Mouse (Mus musculus) lung, embryonic 14.5 days (tissue): ENCODE data around the gene Bglap3. TPM values are rescaled to one million over a fixed set of nuclear protein-coding genes. Genes with fewer than 3 reads are reported as not detected.

Experiments
- ATAC-seq: fragments of 200-750 bp; cut with Nextera tagmentation; 2 replicates; pipeline ENCODE4 v1.8.0; 2017; ENCODE audit warnings: mild to moderate bottlenecking, moderate TSS enrichment, moderate library complexity; ENCODE audit not compliant: insufficient read depth
- DNase-seq: peaks from one replicate; pipeline ENCODE4 v3.0.0-alpha.2; 2015
- H3K27ac ChIP-seq: fragments of 300-500 bp; sonication (generic); 2 replicates; pipeline ENCODE4 v1.5.1; 2014; ENCODE audit warnings: low read depth, mild to moderate bottlenecking, moderate library complexity
- H3K27me3 ChIP-seq: fragments of 300-500 bp; sonication (generic); 2 replicates; pipeline ENCODE4 v1.6.1; 2014; ENCODE audit warnings: low read length, control low read depth; ENCODE audit not compliant: insufficient read depth
- H3K36me3 ChIP-seq: fragments of 300-500 bp; sonication (generic); 2 replicates; pipeline ENCODE4 v1.6.1; 2014; ENCODE audit warnings: control low read depth; ENCODE audit not compliant: insufficient read depth
- H3K4me1 ChIP-seq: fragments of 300-500 bp; sonication (generic); 2 replicates; pipeline ENCODE4 v1.6.1; 2014; ENCODE audit warnings: antibody characterized with exemption, control low read depth; ENCODE audit not compliant: insufficient read depth
- H3K4me2 ChIP-seq: fragments of 300-500 bp; sonication (generic); 2 replicates; pipeline ENCODE4 v1.6.1; 2014; ENCODE audit warnings: mild to moderate bottlenecking
- H3K4me3 ChIP-seq: fragments of 300-500 bp; sonication (generic); 2 replicates; pipeline ENCODE4 v1.5.1; 2014; ENCODE audit warnings: low read depth, low read length
- H3K9ac ChIP-seq: fragments of 300-500 bp; sonication (generic); 2 replicates; pipeline ENCODE4 v1.6.1; 2014
- H3K9me3 ChIP-seq: fragments of 300-500 bp; sonication (generic); 2 replicates; pipeline ENCODE4 v1.6.1; 2016; ENCODE audit warnings: low read depth, low read length, control low read depth
- CTCF ChIP-seq: IDR thresholded peaks from 2 replicates; pipeline ENCODE4 v1.5.1; 2016; ENCODE audit warnings: antibody characterized with exemption, low read depth
- WGBS: fragments of 180-500 bp; shearing (Covaris S2); extraction: QIAGEN DNeasy Blood & Tissue Kit; methylation state at CpG from one replicate; pipeline ENCODE4 v1.1.7; 2014; 5-methylcytosine and 5-hydroxymethylcytosine counted together
- polyA plus RNA-seq: library from polyadenylated mRNA; unstranded; fragments of >200 nt; fragmentation: Nextera tagmentation; extraction: Ambion mirVana; gene quantifications from 2 replicates; pipeline ENCODE4 v1.2.1, GENCODE M21; 2014

The Bglap3 gene
- polyA plus RNA-seq, 1 experiment from 2014 or later = 0.24 TPM

DNA sequence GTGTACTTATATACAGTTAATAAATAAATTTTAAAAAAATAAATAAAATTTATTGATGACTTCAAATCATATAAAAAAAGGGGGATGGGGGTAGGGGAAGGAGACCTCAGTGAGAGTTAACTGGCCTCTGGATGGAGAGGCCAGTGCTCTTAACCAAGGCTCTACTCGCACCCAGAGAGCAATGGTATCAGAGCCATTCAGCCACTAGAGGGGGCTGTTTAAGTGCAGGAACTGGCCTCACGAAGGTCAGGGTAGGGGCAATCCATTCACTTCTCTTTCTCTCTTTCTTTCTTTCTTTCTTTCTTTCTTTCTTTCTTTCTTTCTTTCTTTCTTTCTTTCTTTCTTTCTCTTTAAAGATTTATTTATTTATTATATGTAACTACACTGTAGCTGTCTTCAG is 41.3 kb downstream of the Bglap3 start:
- TF ChIP-seq CTCF = peak; percentile 58
- WGBS = 47% methylated on average over 2 of the region's 2 CpGs
- ATAC-seq = no peak
- Histone ChIP-seq H3K9ac (no peak overlapping the region), H3K4me1 (peaks cover 6% of the 10 kb centered on the region; the same call in 1 of the 2 replicates), H3K27me3 (no peaks in the 10 kb centered on the region), H3K27ac (no peak overlapping the region), H3K4me2 (no peak overlapping the region), H3K36me3 (peaks cover 23% of the 10 kb centered on the region), H3K4me3 (no peak overlapping the region), H3K9me3 (no peaks in the 10 kb centered on the region)
- peak; percentile 65 for DNase-seq

DNA sequence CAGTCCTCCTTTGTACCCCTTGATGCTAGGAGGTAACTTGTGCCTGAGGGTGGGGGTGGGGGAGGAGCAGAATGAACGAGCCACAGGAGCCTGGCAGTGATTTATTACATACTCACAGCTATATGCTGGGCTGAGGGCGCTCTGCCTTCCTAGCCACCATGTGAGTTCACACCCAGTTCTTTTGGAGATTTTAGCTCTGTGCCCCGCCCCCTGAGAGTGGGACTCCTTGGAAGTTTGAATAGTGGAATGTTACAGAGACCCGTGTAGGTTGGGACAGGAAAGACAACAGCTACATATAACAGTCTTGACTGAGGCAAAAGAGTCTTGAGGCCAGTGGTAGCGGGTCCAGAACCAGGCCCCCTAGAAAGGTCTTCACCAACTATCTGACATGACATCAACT is 43.6 kb downstream of the Bglap3 start:
- WGBS = 57% methylated on average over 5 of the region's 5 CpGs
- TF ChIP-seq CTCF = no peak
- ATAC-seq = no peak

DNA sequence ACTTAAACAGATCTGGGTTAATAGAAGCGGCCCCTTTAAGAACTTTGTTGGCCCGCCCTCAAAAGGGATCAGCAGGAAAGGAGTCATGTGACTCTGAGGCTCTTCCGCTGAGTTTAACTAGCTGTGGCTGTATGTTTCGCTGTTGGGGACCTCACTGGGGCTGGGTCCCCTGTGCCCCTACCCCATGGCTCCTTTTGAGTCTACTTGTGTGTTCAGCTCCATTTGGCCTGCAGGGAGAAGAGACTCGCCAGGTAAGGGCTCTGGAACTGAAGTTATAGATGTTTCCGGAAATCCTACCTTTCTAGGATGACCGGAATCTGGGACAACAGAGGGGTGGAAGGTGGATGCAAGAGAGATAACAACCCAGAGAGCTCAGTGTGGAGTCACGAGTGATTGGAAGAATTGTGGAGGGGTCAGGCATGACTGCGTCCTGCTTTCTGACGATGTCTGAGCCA is 47.6 kb downstream of the Bglap3 start, which contains the start of gene Glmp:
Glmp (plus strand) TSS at position 73 of the 455 bp plus-strand sequence.
- peak within 1 kb of the TSS; percentile 67 for H3K9ac ChIP-seq
- peak; percentile 82; the same call in 1 of the 2 replicates for ATAC-seq
- H3K36me3 ChIP-seq = peaks cover 52% of the 10 kb centered on the region
- H3K4me2 ChIP-seq = peak within 1 kb of the TSS; percentile 92
- no peak for TF ChIP-seq CTCF
- 0% methylated on average over 10 of the region's 10 CpGs for WGBS
- peak within 1 kb of the TSS; percentile 59 for H3K4me3 ChIP-seq
- no peaks in the 10 kb centered on the region for H3K9me3 ChIP-seq
- H3K4me1 ChIP-seq = no peaks in the 10 kb centered on the region
- peak; percentile 88 for DNase-seq
- H3K27ac ChIP-seq = 0 out of 2 replicates have a peak within 1 kb of the TSS, but pooled peaks have one; percentile 13
- H3K27me3 ChIP-seq = no peaks in the 10 kb centered on the region

More for the DNA sequence above, 43.6 kb downstream of the Bglap3 start:
- H3K9me3 ChIP-seq = no peaks in the 10 kb centered on the region
- H3K27me3 ChIP-seq = no peaks in the 10 kb centered on the region
- DNase-seq = no peak
- no peak overlapping the region for H3K4me2 ChIP-seq
- H3K27ac ChIP-seq = no peak overlapping the region
- no peaks in the 10 kb centered on the region for H3K4me1 ChIP-seq
- H3K36me3 ChIP-seq = peaks cover 23% of the 10 kb centered on the region
- no peak overlapping the region for H3K9ac ChIP-seq
- H3K4me3 ChIP-seq = no peak overlapping the region

Other genes with a start within 250 kb of the Bglap3 start
- 24.7 and 25.4 TPM in 2 replicates for gene Mef2d, start 230.4 kb downstream of the Bglap3 start, polyA plus RNA-seq
- gene Rhbg, start 118.0 kb downstream of the Bglap3 start, polyA plus RNA-seq = not detected in 2 replicates
- not detected in 2 replicates for gene Gm38392, start 85.5 kb downstream of the Bglap3 start, polyA plus RNA-seq
- gene Tsacc, start 75.7 kb downstream of the Bglap3 start, polyA plus RNA-seq = 9.1 and 9.9 TPM in 2 replicates
- gene Cct3, start 75.6 kb downstream of the Bglap3 start, polyA plus RNA-seq = 594 and 602 TPM in 2 replicates
- 124 and 129 TPM in 2 replicates for gene Glmp, start 47.7 kb downstream of the Bglap3 start, polyA plus RNA-seq
- gene Tmem79, start 36.6 kb downstream of the Bglap3 start, polyA plus RNA-seq = 5.0 and 5.9 TPM in 2 replicates
- 47.8 and 54.4 TPM in 2 replicates for gene Smg5, start 36.5 kb downstream of the Bglap3 start, polyA plus RNA-seq
- 4.5 and 4.9 TPM in 2 replicates for gene Paqr6, start 8.2 kb downstream of the Bglap3 start, polyA plus RNA-seq
- not detected in 2 replicates for gene Bglap2, start 6.0 kb upstream of the Bglap3 start, polyA plus RNA-seq
- not detected in 2 replicates for gene Bglap, start 11.7 kb upstream of the Bglap3 start, polyA plus RNA-seq
- 162 and 173 TPM in 2 replicates for gene Pmf1, start 37.6 kb upstream of the Bglap3 start, polyA plus RNA-seq
- gene Slc25a44, start 52.4 kb upstream of the Bglap3 start, polyA plus RNA-seq = 16.6 and 18.3 TPM in 2 replicates
- 2.8 TPM in 2 replicates for gene Sema4a, start 88.4 kb upstream of the Bglap3 start, polyA plus RNA-seq
- gene Lmna, start 137.2 kb upstream of the Bglap3 start, polyA plus RNA-seq = 70.0 TPM in 2 replicates
- 25.0 and 25.4 TPM in 2 replicates for gene Mex3a, start 159.7 kb upstream of the Bglap3 start, polyA plus RNA-seq
- 21.3 and 22.1 TPM in 2 replicates for gene Rab25, start 175.6 kb upstream of the Bglap3 start, polyA plus RNA-seq
- 77.6 and 93.9 TPM in 2 replicates for gene Lamtor2, start 180.3 kb upstream of the Bglap3 start, polyA plus RNA-seq
- gene Ubqln4, start 181.0 kb upstream of the Bglap3 start, polyA plus RNA-seq = 64.9 and 68.5 TPM in 2 replicates
- gene Ssr2, start 203.1 kb upstream of the Bglap3 start, polyA plus RNA-seq = 278 and 285 TPM in 2 replicates
- 115 and 127 TPM in 2 replicates for gene Arhgef2, start 233.2 kb upstream of the Bglap3 start, polyA plus RNA-seq